18 mouse cellular contexts compared by ENCODE assay signal in the genomic region with DNA sequence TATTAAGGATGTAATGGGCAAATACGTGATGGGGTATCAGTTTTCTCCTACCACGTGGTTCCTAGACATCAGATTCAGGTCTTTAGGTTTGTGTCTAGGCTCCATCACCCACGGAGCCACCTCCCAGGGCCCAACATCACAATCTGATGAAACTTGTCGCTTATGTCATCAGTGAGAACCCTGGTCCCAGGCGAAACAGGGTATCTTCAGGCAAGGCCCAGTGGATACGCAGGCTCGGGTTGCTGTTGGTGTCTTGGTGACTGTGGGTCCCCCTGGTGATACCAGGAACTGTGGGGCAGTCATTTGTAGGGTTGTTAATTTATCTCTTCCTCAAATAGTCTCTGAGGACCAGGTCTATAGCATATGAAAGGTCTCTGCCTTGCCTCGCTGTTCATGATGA. TPM values are rescaled to one million over a fixed set of nuclear protein-coding genes. Genes with fewer than 3 reads are reported as not detected.
DNase-seq lines count a peak whose midpoint lies in the region; ATAC-seq and TF ChIP-seq lines count a peak whose summit lies in the region.
"Had no signal": no experiment of that assay in that cellular context is flagged by ENCODE, and none has a peak within 500 bp of the region (broad histone marks: within the 10 kb centered on the region; RNA-seq: fewer than 3 reads in every experiment).

No protein-coding gene starts in this region.

- TF ChIP-seq CTCF in midbrain, postnatal 0 days (IDR thresholded peaks at IDR 0.05) = no peak
- no peak for TF ChIP-seq CTCF in heart, postnatal 0 days (IDR thresholded peaks at IDR 0.05; ENCODE audit: low read depth)

- peak overlapping the region; percentile 91 for H3K4me2 ChIP-seq in heart, embryonic 13.5 days
- no peak overlapping the region for H3K4me2 ChIP-seq in midbrain, postnatal 0 days (ENCODE audit: low read depth, low read length, poor library complexity, severe bottlenecking)
- peak overlapping the region; percentile 88 for H3K4me2 ChIP-seq in heart, postnatal 0 days (ENCODE audit: low read depth, low read length)
- H3K4me2 ChIP-seq in stomach, embryonic 15.5 days = peak overlapping the region; percentile 24; the same call in 1 of the 2 replicates
- H3K4me2 ChIP-seq: hindbrain, embryonic 15.5 days; liver, embryonic 15.5 days; midbrain, embryonic 11.5 days; neural tube, embryonic 13.5 days had no signal

- no peaks in the 10 kb centered on the region for H3K9me3 ChIP-seq in heart, embryonic 13.5 days
- no peaks in the 10 kb centered on the region for H3K9me3 ChIP-seq in midbrain, embryonic 10.5 days (replicated peaks)
- no peaks in the 10 kb centered on the region for H3K9me3 ChIP-seq in midbrain, postnatal 0 days (ENCODE audit: low read length)
- H3K9me3 ChIP-seq in heart, postnatal 0 days (replicated peaks; ENCODE audit: control insufficient read depth, low read length) = no peaks in the 10 kb centered on the region
- H3K9me3 ChIP-seq in stomach, embryonic 15.5 days = no peaks in the 10 kb centered on the region
- H3K9me3 ChIP-seq: hindbrain, embryonic 15.5 days; liver, embryonic 15.5 days; neural tube, embryonic 13.5 days had no signal

- no peak for ATAC-seq in heart, embryonic 13.5 days (ENCODE audit: extremely low read depth, insufficient number of reproducible peaks, low FRiP score, low TSS enrichment)
- no peak for ATAC-seq in midbrain, postnatal 0 days (ENCODE audit: low FRiP score)
- ATAC-seq in heart, postnatal 0 days (ENCODE audit: insufficient read depth, low read depth) = no peak
- ATAC-seq in stomach, embryonic 15.5 days (ENCODE audit: insufficient read depth, low FRiP score, low read depth) = no peak
- ATAC-seq: CD4-positive, CD25-positive, alpha-beta regulatory T cell, adult 4 months; Patski had no signal

- H3K36me3 ChIP-seq in heart, embryonic 13.5 days = peaks cover 16% of the 10 kb centered on the region
- H3K36me3 ChIP-seq in midbrain, embryonic 10.5 days = peaks cover 6% of the 10 kb centered on the region; the same call in 1 of the 2 replicates
- no peaks in the 10 kb centered on the region for H3K36me3 ChIP-seq in midbrain, postnatal 0 days (ENCODE audit: insufficient read depth, low read length)
- no peaks in the 10 kb centered on the region for H3K36me3 ChIP-seq in heart, postnatal 0 days (replicated peaks; ENCODE audit: control insufficient read depth, insufficient read depth, low read length)
- H3K36me3 ChIP-seq in stomach, embryonic 15.5 days = no peaks in the 10 kb centered on the region
- H3K36me3 ChIP-seq: hindbrain, embryonic 15.5 days; liver, embryonic 15.5 days; neural tube, embryonic 13.5 days had no signal

- peaks cover 91% of the 10 kb centered on the region for H3K4me1 ChIP-seq in heart, embryonic 13.5 days
- peaks cover 84% of the 10 kb centered on the region for H3K4me1 ChIP-seq in midbrain, embryonic 10.5 days
- H3K4me1 ChIP-seq in midbrain, postnatal 0 days (ENCODE audit: insufficient read depth, low read length) = no peaks in the 10 kb centered on the region
- H3K4me1 ChIP-seq in heart, postnatal 0 days (ENCODE audit: control insufficient read depth, insufficient read depth) = peaks cover 79% of the 10 kb centered on the region
- H3K4me1 ChIP-seq in stomach, embryonic 15.5 days = peaks cover 83% of the 10 kb centered on the region

- peak overlapping the region; percentile 76 for H3K9ac ChIP-seq in heart, embryonic 13.5 days
- no peak overlapping the region for H3K9ac ChIP-seq in midbrain, postnatal 0 days (replicated peaks; ENCODE audit: low read length, poor library complexity, severe bottlenecking)
- H3K9ac ChIP-seq in heart, postnatal 0 days (replicated peaks; ENCODE audit: low read depth, low read length) = 0 out of 2 replicates have a peak overlapping the region, but pooled peaks have one; percentile 42
- no peak overlapping the region for H3K9ac ChIP-seq in stomach, embryonic 15.5 days
- H3K9ac ChIP-seq: hindbrain, embryonic 15.5 days; liver, embryonic 15.5 days; neural tube, embryonic 13.5 days had no signal

- H3K27ac ChIP-seq in heart, embryonic 13.5 days (replicated peaks) = peak overlapping the region; percentile 100
- peak overlapping the region; percentile 61; the same call in 1 of the 2 replicates for H3K27ac ChIP-seq in midbrain, embryonic 10.5 days (replicated peaks)
- no peak overlapping the region for H3K27ac ChIP-seq in midbrain, postnatal 0 days (ENCODE audit: low read depth, low read length)
- H3K27ac ChIP-seq in heart, postnatal 0 days (ENCODE audit: low read depth) = peak overlapping the region; percentile 91
- H3K27ac ChIP-seq in stomach, embryonic 15.5 days = peak overlapping the region; percentile 46
- H3K27ac ChIP-seq: hindbrain, embryonic 15.5 days; left cerebral cortex, adult 2 months; liver, embryonic 15.5 days; neural tube, embryonic 13.5 days had no signal

- 59% methylated on average over 8 of the region's 8 CpGs for WGBS in heart, embryonic 13.5 days
- WGBS in midbrain, embryonic 10.5 days = 90% methylated on average over 8 of the region's 8 CpGs
- 91% methylated on average over 8 of the region's 8 CpGs for WGBS in midbrain, postnatal 0 days
- WGBS in heart, postnatal 0 days = 52% methylated on average over 8 of the region's 8 CpGs
- WGBS in stomach, embryonic 15.5 days = 82% methylated on average over 8 of the region's 8 CpGs

- peak overlapping the region; percentile 27 for H3K4me3 ChIP-seq in heart, embryonic 13.5 days
- H3K4me3 ChIP-seq in midbrain, embryonic 10.5 days = no peak overlapping the region
- no peak overlapping the region for H3K4me3 ChIP-seq in midbrain, postnatal 0 days (ENCODE audit: low read depth, low read length)
- H3K4me3 ChIP-seq in heart, postnatal 0 days (ENCODE audit: low read depth, low read length) = peak overlapping the region; percentile 17
- H3K4me3 ChIP-seq in stomach, embryonic 15.5 days (replicated peaks) = no peak overlapping the region
- H3K4me3 ChIP-seq: hindbrain, embryonic 15.5 days; left cerebral cortex, adult 2 months; liver, embryonic 15.5 days; neural tube, embryonic 13.5 days had no signal

- intact Hi-C loops in heart, postnatal 36 days (cut with DNase I) = loop anchor here (2.0 kb wide), 1 partner anchor 24 kb away; no protein-coding TSS in a partner anchor

- DNase-seq in heart, postnatal 36 days = no peak
- DNase-seq in midbrain, embryonic 10.5 days (ENCODE audit: low spot score) = no peak
- DNase-seq in midbrain, postnatal 0 days (ENCODE audit: low spot score) = no peak
- DNase-seq in heart, postnatal 0 days (ENCODE audit: low spot score) = no peak
- no peak for DNase-seq in cerebellum, postnatal 4 days (ENCODE audit: low spot score in 2 of 2)
- DNase-seq in embryo, embryonic 11 days = no peak

- no peak for TF ChIP-seq EP300 in heart, postnatal 0 days (IDR thresholded peaks at IDR 0.05; ENCODE audit: low read depth)

- H3K27me3 ChIP-seq in heart, embryonic 13.5 days (replicated peaks) = no peaks in the 10 kb centered on the region
- H3K27me3 ChIP-seq in midbrain, embryonic 10.5 days (ENCODE audit: low read depth, poor library complexity, severe bottlenecking) = peaks cover 21% of the 10 kb centered on the region; the same call in 1 of the 2 replicates
- no peaks in the 10 kb centered on the region for H3K27me3 ChIP-seq in midbrain, postnatal 0 days (ENCODE audit: insufficient read depth, low read length)
- no peaks in the 10 kb centered on the region for H3K27me3 ChIP-seq in heart, postnatal 0 days (ENCODE audit: control insufficient read depth, insufficient read depth, low read length)
- H3K27me3 ChIP-seq in stomach, embryonic 15.5 days (replicated peaks) = no peaks in the 10 kb centered on the region
- H3K27me3 ChIP-seq: neural tube, embryonic 13.5 days; Patski had no signal

RNA-seq across cellular contexts. Expression of a gene that starts 4.7 kb away (rescaled TPM):
- 48.9 and 50.0 TPM in 2 replicates for polyA plus RNA-seq in heart, embryonic 13.5 days (2015; fragmentation: Nextera tagmentation; extraction: Ambion mirVana)
- total RNA-seq in heart, postnatal 36 days (2021) = 100 to 1,000 TPM; 240 to 255 TPM
- 11.6 and 15.3 TPM in 2 replicates for polyA plus RNA-seq in midbrain, embryonic 10.5 days (2016; fragmentation: Nextera tagmentation; extraction: Ambion mirVana)
- total RNA-seq in midbrain, postnatal 0 days (2014; rRNA removed) = 26.1 and 30.5 TPM in 2 replicates
- 1.4 and 2.2 TPM in 2 replicates for polyA plus RNA-seq in midbrain, postnatal 0 days (2015; fragmentation: Nextera tagmentation; extraction: Ambion mirVana)
- total RNA-seq in heart, postnatal 0 days (2014; rRNA removed; ENCODE audit: low replicate concordance) = 473 and 516 TPM in 2 replicates
- polyA plus RNA-seq in heart, postnatal 0 days (2015; fragmentation: Nextera tagmentation; extraction: Ambion mirVana) = 41.2 and 42.4 TPM in 2 replicates
- polyA plus RNA-seq in stomach, embryonic 15.5 days (2015; fragmentation: Nextera tagmentation; extraction: Ambion mirVana) = 28.5 and 28.9 TPM in 2 replicates
- polyA plus RNA-seq: CD4-positive, CD25-positive, alpha-beta regulatory T cell, adult 4 months had no signal

RNA-seq across cellular contexts. Expression of a gene that starts 20.2 kb away (rescaled TPM):
- polyA plus RNA-seq in heart, embryonic 13.5 days (2015; fragmentation: Nextera tagmentation; extraction: Ambion mirVana) = not detected in 2 replicates
- not detected for total RNA-seq in heart, postnatal 36 days (2021)
- not detected in 2 replicates for polyA plus RNA-seq in midbrain, embryonic 10.5 days (2016; fragmentation: Nextera tagmentation; extraction: Ambion mirVana)
- not detected in 2 replicates for total RNA-seq in midbrain, postnatal 0 days (2014; rRNA removed)
- not detected in 2 replicates for polyA plus RNA-seq in midbrain, postnatal 0 days (2015; fragmentation: Nextera tagmentation; extraction: Ambion mirVana)
- not detected in 2 replicates for total RNA-seq in heart, postnatal 0 days (2014; rRNA removed; ENCODE audit: low replicate concordance)
- polyA plus RNA-seq in heart, postnatal 0 days (2015; fragmentation: Nextera tagmentation; extraction: Ambion mirVana) = not detected in 2 replicates
- polyA plus RNA-seq in stomach, embryonic 15.5 days (2015; fragmentation: Nextera tagmentation; extraction: Ambion mirVana) = not detected in 2 replicates
- total RNA-seq: adrenal gland, postnatal 14 days; common myeloid progenitor, adult 5-6 weeks; left cerebral cortex, adult 2 months had no signal
- polyA plus RNA-seq: CD4-positive, CD25-positive, alpha-beta regulatory T cell, adult 4 months; forebrain, embryonic 11.5 days; hindbrain, embryonic 15.5 days; liver, embryonic 15.5 days; midbrain, embryonic 11.5 days; neural tube, embryonic 13.5 days; Patski had no signal

RNA-seq across cellular contexts. Expression of a gene that starts 42.9 kb away (rescaled TPM):
- 0.22 TPM in 1 of 2 replicates, not detected in the other for polyA plus RNA-seq in heart, embryonic 13.5 days (2015; fragmentation: Nextera tagmentation; extraction: Ambion mirVana)
- total RNA-seq in heart, postnatal 36 days (2021) = not detected
- not detected in 2 replicates for polyA plus RNA-seq in midbrain, embryonic 10.5 days (2016; fragmentation: Nextera tagmentation; extraction: Ambion mirVana)
- total RNA-seq in midbrain, postnatal 0 days (2014; rRNA removed) = not detected in 2 replicates
- polyA plus RNA-seq in midbrain, postnatal 0 days (2015; fragmentation: Nextera tagmentation; extraction: Ambion mirVana) = not detected in 2 replicates
- total RNA-seq in heart, postnatal 0 days (2014; rRNA removed; ENCODE audit: low replicate concordance) = not detected in 2 replicates
- not detected in 2 replicates for polyA plus RNA-seq in heart, postnatal 0 days (2015; fragmentation: Nextera tagmentation; extraction: Ambion mirVana)
- 232 and 273 TPM in 2 replicates for polyA plus RNA-seq in stomach, embryonic 15.5 days (2015; fragmentation: Nextera tagmentation; extraction: Ambion mirVana)
- total RNA-seq: adrenal gland, postnatal 14 days; common myeloid progenitor, adult 5-6 weeks; left cerebral cortex, adult 2 months had no signal
- polyA plus RNA-seq: CD4-positive, CD25-positive, alpha-beta regulatory T cell, adult 4 months; forebrain, embryonic 11.5 days; hindbrain, embryonic 15.5 days; midbrain, embryonic 11.5 days; neural tube, embryonic 13.5 days; Patski had no signal

Comparison
In these comparisons a context has a peak if more than half of its experiments do, and no peak if none do; other contexts are left out.
1. H3K4me3 ChIP-seq: peak in heart, embryonic 13.5 days (single experiment) and heart, postnatal 0 days (single experiment); none in midbrain, embryonic 10.5 days (single experiment), midbrain, postnatal 0 days (single experiment) and stomach, embryonic 15.5 days (single experiment).
2. H3K9ac ChIP-seq: peak in heart, embryonic 13.5 days (single experiment) and heart, postnatal 0 days (single experiment); none in midbrain, postnatal 0 days (single experiment) and stomach, embryonic 15.5 days (single experiment).
3. RNA of a gene that starts 42.9 kb away (polyA plus RNA-seq): 232 to 273 TPM in stomach, embryonic 15.5 days; not detected in heart, postnatal 0 days, 0.22 TPM in heart, embryonic 13.5 days, not detected in midbrain, embryonic 10.5 days and not detected in midbrain, postnatal 0 days; every median in the first group is over 100 times any median in the second.